10 mouse cellular contexts compared by ENCODE assay signal in the genomic region with DNA sequence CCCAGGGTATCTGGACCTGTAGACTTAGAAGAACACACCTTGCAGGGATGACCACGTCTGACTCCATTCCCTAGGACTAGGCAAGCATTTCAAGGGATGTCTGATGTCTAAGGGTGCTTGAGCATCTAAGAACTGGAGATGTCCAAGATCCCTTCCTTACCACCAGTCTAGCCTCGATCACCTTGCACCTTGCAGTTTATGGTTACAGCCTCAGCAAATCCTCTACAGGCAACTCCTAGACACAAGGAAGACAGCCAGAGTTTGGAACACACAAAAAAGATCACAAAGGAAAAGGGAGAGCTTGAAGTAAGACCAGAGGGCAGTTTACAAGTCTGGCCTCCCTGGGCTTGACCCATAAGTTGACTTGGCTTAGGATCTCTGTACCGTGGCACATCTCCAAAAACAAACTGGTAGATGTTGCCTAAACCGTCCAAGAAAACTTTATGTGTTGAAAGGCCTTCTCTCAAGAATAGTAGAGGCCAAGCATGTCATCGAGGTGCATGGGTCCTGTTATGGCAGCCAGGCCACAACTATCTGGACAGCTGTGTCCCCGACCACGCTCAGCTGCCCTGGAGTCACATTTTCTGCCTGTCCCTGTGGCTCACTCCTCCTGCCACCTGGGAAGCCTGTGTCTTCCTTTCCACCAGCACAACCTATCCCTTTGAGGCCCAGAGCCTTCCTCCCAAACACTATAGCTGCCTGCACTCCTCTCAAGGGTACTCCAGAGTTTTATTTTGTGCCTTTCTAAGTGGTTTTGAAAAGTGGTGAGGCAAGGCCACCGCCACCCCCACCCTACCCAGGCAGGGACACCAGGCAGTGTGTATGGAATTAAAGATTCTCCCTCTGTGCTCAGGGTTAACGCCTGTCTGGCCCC. TPM values are rescaled to one million over a fixed set of nuclear protein-coding genes. Genes with fewer than 3 reads are reported as not detected.
DNase-seq lines count a peak whose midpoint lies in the region; ATAC-seq and TF ChIP-seq lines count a peak whose summit lies in the region.
"Had no signal": no experiment of that assay in that cellular context is flagged by ENCODE, and none has a peak within 500 bp of the region (broad histone marks: within the 10 kb centered on the region; RNA-seq: fewer than 3 reads in every experiment).

No protein-coding gene starts in this region.

- H3K4me2 ChIP-seq in limb, embryonic 12.5 days = peak overlapping the region; percentile 97; the same call in 1 of the 2 replicates
- peak overlapping the region; percentile 99 for H3K4me2 ChIP-seq in neural tube, embryonic 15.5 days

- peak overlapping the region; percentile 81; the same call in 1 of the 2 replicates for H3K4me3 ChIP-seq in heart, embryonic 10.5 days
- H3K4me3 ChIP-seq in spleen, adult 2 months (ENCODE audit: extremely low read depth, insufficient read depth, insufficient read length) = no peak overlapping the region
- peak overlapping the region; percentile 66; the same call in 1 of the 2 replicates for H3K4me3 ChIP-seq in limb, embryonic 12.5 days (replicated peaks)
- peak overlapping the region; percentile 57; the same call in 1 of the 2 replicates for H3K4me3 ChIP-seq in neural tube, embryonic 15.5 days (replicated peaks)

- H3K27me3 ChIP-seq in heart, embryonic 10.5 days (ENCODE audit: insufficient read depth, poor library complexity, severe bottlenecking) = peaks cover 59% of the 10 kb centered on the region
- H3K27me3 ChIP-seq in spleen, adult 2 months (ENCODE audit: control insufficient read depth, insufficient read depth, low read length) = no peaks in the 10 kb centered on the region
- peaks cover 70% of the 10 kb centered on the region for H3K27me3 ChIP-seq in limb, embryonic 12.5 days
- H3K27me3 ChIP-seq in neural tube, embryonic 15.5 days (replicated peaks) = peaks cover 52% of the 10 kb centered on the region

- no peaks in the 10 kb centered on the region for H3K9me3 ChIP-seq in heart, embryonic 10.5 days
- no peaks in the 10 kb centered on the region for H3K9me3 ChIP-seq in limb, embryonic 12.5 days
- no peaks in the 10 kb centered on the region for H3K9me3 ChIP-seq in neural tube, embryonic 15.5 days (replicated peaks)

- DNase-seq in heart, embryonic 10.5 days (ENCODE audit: low spot score) = no peak
- DNase-seq in heart, postnatal 36 days = no peak
- DNase-seq in spleen, adult 2 months (ENCODE audit: low read depth in 1 of 2, low spot score in 2 of 2) = no peak
- DNase-seq in spleen, adult 12 weeks (ENCODE audit: low spot score) = no peak
- DNase-seq in urinary bladder, postnatal 10 days (ENCODE audit: low spot score) = no peak
- no peak for DNase-seq in gastrocnemius, postnatal 4 days (ENCODE audit: low spot score in 2 of 2)
- DNase-seq: kidney, postnatal 25 days had no signal

- no peak overlapping the region for H3K27ac ChIP-seq in heart, embryonic 10.5 days
- peak overlapping the region; percentile 99 for H3K27ac ChIP-seq in spleen, adult 2 months (ENCODE audit: insufficient read depth, low read length)
- H3K27ac ChIP-seq in limb, embryonic 12.5 days = no peak overlapping the region
- no peak overlapping the region for H3K27ac ChIP-seq in neural tube, embryonic 15.5 days (replicated peaks)

- TF ChIP-seq CTCF in spleen, adult 2 months (IDR thresholded peaks at IDR 0.05; ENCODE audit: extremely low read depth, insufficient read depth, insufficient read length, insufficient replicate concordance) = no peak

- no peak overlapping the region for H3K9ac ChIP-seq in limb, embryonic 12.5 days (replicated peaks)
- H3K9ac ChIP-seq in neural tube, embryonic 15.5 days (replicated peaks) = no peak overlapping the region

- H3K4me1 ChIP-seq in heart, embryonic 10.5 days = 0 out of 2 replicates have a peak, but pooled peaks cover 13% of the 10 kb centered on the region
- peaks cover 8% of the 10 kb centered on the region for H3K4me1 ChIP-seq in spleen, adult 2 months (ENCODE audit: control insufficient read depth, insufficient read depth, insufficient read length)
- peaks cover 7% of the 10 kb centered on the region; the same call in 1 of the 2 replicates for H3K4me1 ChIP-seq in limb, embryonic 12.5 days (replicated peaks)
- peaks cover 22% of the 10 kb centered on the region for H3K4me1 ChIP-seq in neural tube, embryonic 15.5 days

- no peak for TF ChIP-seq POLR2A in spleen, adult 2 months (IDR thresholded peaks at IDR 0.05; ENCODE audit: low read depth, low read length)

- intact Hi-C loops in heart, postnatal 36 days (cut with DNase I) = no loop called here

- no peaks in the 10 kb centered on the region for H3K36me3 ChIP-seq in heart, embryonic 10.5 days
- H3K36me3 ChIP-seq in spleen, adult 2 months (ENCODE audit: control insufficient read depth, insufficient read depth, low read length) = no peaks in the 10 kb centered on the region
- no peaks in the 10 kb centered on the region for H3K36me3 ChIP-seq in limb, embryonic 12.5 days
- H3K36me3 ChIP-seq in neural tube, embryonic 15.5 days = no peaks in the 10 kb centered on the region

- 65% methylated on average over 9 of the region's 9 CpGs for WGBS in heart, embryonic 10.5 days
- 68% methylated on average over 9 of the region's 9 CpGs for WGBS in spleen, adult 2 months
- 63% methylated on average over 9 of the region's 9 CpGs for WGBS in limb, embryonic 12.5 days
- WGBS in neural tube, embryonic 15.5 days = 70% methylated on average over 9 of the region's 9 CpGs

- ATAC-seq in limb, embryonic 12.5 days (ENCODE audit: insufficient number of reproducible peaks, insufficient read depth, low FRiP score, low TSS enrichment, low read depth) = no peak; the same call in 1 of the 2 replicates
- ATAC-seq in neural tube, embryonic 15.5 days (ENCODE audit: low FRiP score) = peak; percentile 35; the same call in 1 of the 2 replicates

RNA-seq across cellular contexts. Expression of a gene that starts 0.5 kb away (rescaled TPM):
- 7.2 and 7.4 TPM in 2 replicates for polyA plus RNA-seq in heart, embryonic 10.5 days (2016; fragmentation: Nextera tagmentation; extraction: Ambion mirVana)
- total RNA-seq in heart, postnatal 36 days (2021) = 1 to 10 TPM; 1.5 to 2.1 TPM
- 258 and 419 TPM in 2 replicates for polyA plus RNA-seq in spleen, adult 2 months (2012; rRNA removed)
- polyA plus RNA-seq in limb, embryonic 12.5 days (2016; fragmentation: Nextera tagmentation; extraction: Ambion mirVana) = 0.99 and 1.3 TPM in 2 replicates
- polyA plus RNA-seq in neural tube, embryonic 15.5 days (2015; fragmentation: Nextera tagmentation; extraction: Ambion mirVana) = 0.36 and 6.8 TPM in 2 replicates
- total RNA-seq in gastrocnemius, postnatal 4 days (2021) = 1 to 10 TPM; 3.8 to 4.2 TPM

RNA-seq across cellular contexts. Expression of a gene that starts 56.7 kb away (rescaled TPM):
- polyA plus RNA-seq in heart, embryonic 10.5 days (2016; fragmentation: Nextera tagmentation; extraction: Ambion mirVana) = not detected in 2 replicates
- not detected for total RNA-seq in heart, postnatal 36 days (2021)
- not detected in 2 replicates for polyA plus RNA-seq in spleen, adult 2 months (2012; rRNA removed)
- polyA plus RNA-seq in limb, embryonic 12.5 days (2016; fragmentation: Nextera tagmentation; extraction: Ambion mirVana) = not detected in 2 replicates
- polyA plus RNA-seq in neural tube, embryonic 15.5 days (2015; fragmentation: Nextera tagmentation; extraction: Ambion mirVana) = not detected in 2 replicates
- not detected for total RNA-seq in gastrocnemius, postnatal 4 days (2021)
- total RNA-seq: adrenal gland, postnatal 4 days had no signal

Comparison
In these comparisons a context has a peak if more than half of its experiments do, and no peak if none do; other contexts are left out.
1. RNA of a gene that starts 0.5 kb away (polyA plus RNA-seq): 258 to 419 TPM in spleen, adult 2 months; 7.2 to 7.4 TPM in heart, embryonic 10.5 days, 0.99 to 1.3 TPM in limb, embryonic 12.5 days and 0.36 to 6.8 TPM in neural tube, embryonic 15.5 days; every median in the first group is over 10 times any median in the second.